In the genomic region with DNA sequence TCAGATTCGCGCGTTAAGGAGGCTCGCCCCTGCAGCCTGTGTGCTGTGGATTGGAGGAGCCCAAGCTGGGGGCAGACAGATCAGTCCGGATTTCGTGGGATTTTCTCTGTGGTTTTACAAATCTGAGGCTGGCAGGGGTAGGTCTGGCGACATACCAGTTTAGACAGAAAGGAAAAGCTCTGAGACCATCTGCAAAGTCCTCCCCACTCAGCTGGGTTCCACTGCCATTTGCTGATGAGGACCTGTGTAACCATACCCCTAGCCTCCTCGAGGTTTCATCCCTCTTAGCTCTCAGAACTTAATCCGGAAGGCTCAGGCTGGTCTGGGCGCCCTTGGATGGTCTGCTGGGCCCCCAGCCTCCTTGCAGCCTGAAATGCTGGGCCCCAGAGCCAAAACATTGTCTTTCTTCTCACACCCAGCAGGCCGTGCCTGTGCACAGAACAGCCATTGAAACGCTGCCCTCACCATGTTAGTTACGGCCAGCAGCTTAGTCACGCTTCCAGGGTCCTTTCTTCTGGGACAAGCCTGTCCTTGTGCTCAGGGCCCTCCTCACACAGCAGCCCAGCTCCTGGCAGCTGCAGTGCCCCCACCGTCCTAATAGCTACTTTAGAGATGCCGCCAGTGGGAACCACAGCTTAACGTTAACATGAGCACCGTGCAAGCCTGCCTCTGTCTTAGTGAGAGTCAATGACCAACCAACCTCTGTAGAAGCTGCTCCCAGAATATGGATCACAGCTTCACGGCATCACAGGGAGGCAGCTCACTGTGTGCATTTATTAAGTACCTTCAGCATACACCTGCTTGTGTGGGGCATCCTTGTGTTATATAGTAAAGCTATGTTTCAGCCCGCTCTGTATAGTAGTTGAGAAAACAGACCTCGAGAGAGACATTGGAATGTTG, we compare ENCODE assay signal across 8 mouse cellular contexts. TPM values are rescaled to one million over a fixed set of nuclear protein-coding genes. Genes with fewer than 3 reads are reported as not detected.
DNase-seq lines count a peak whose midpoint lies in the region; ATAC-seq lines count a peak whose summit lies in the region.

No protein-coding gene starts in this region.

- H3K4me3 ChIP-seq in hindbrain, embryonic 14.5 days (replicated peaks; ENCODE audit: low read length) = no peak overlapping the region
- H3K4me3 ChIP-seq in limb, embryonic 15.5 days = no peak overlapping the region
- no peak overlapping the region for H3K4me3 ChIP-seq in heart, embryonic 12.5 days
- H3K4me3 ChIP-seq in kidney, embryonic 14.5 days (ENCODE audit: low read length) = no peak overlapping the region

- no peaks in the 10 kb centered on the region for H3K27me3 ChIP-seq in hindbrain, embryonic 14.5 days (ENCODE audit: control insufficient read depth, insufficient read depth, low read length)
- peaks cover 16% of the 10 kb centered on the region for H3K27me3 ChIP-seq in limb, embryonic 15.5 days
- peaks cover 16% of the 10 kb centered on the region for H3K27me3 ChIP-seq in heart, embryonic 12.5 days (replicated peaks)
- peaks cover under 1% of the 10 kb centered on the region; the same call in 1 of the 2 replicates for H3K27me3 ChIP-seq in kidney, embryonic 14.5 days (ENCODE audit: control insufficient read depth, insufficient read depth, low read length)

- 13% methylated on average over 21 of the region's 21 CpGs for WGBS in hindbrain, embryonic 14.5 days
- WGBS in limb, embryonic 15.5 days = 49% methylated on average over 21 of the region's 21 CpGs
- WGBS in heart, embryonic 12.5 days = 44% methylated on average over 21 of the region's 21 CpGs
- 47% methylated on average over 21 of the region's 21 CpGs for WGBS in kidney, embryonic 14.5 days

- H3K9me3 ChIP-seq in hindbrain, embryonic 14.5 days (ENCODE audit: control insufficient read depth, low read length) = no peaks in the 10 kb centered on the region
- no peaks in the 10 kb centered on the region for H3K9me3 ChIP-seq in limb, embryonic 15.5 days
- no peaks in the 10 kb centered on the region for H3K9me3 ChIP-seq in heart, embryonic 12.5 days (replicated peaks)
- no peaks in the 10 kb centered on the region for H3K9me3 ChIP-seq in kidney, embryonic 14.5 days (ENCODE audit: control insufficient read depth, low read length)

- peaks cover 10% of the 10 kb centered on the region; the same call in 1 of the 2 replicates for H3K36me3 ChIP-seq in hindbrain, embryonic 14.5 days (replicated peaks; ENCODE audit: control insufficient read depth, insufficient read depth)
- H3K36me3 ChIP-seq in limb, embryonic 15.5 days = no peaks in the 10 kb centered on the region
- no peaks in the 10 kb centered on the region for H3K36me3 ChIP-seq in heart, embryonic 12.5 days
- no peaks in the 10 kb centered on the region for H3K36me3 ChIP-seq in kidney, embryonic 14.5 days (ENCODE audit: control insufficient read depth, insufficient read depth, low read length)

- peaks cover 70% of the 10 kb centered on the region for H3K4me1 ChIP-seq in hindbrain, embryonic 14.5 days (replicated peaks; ENCODE audit: control insufficient read depth, insufficient read depth, low read length)
- H3K4me1 ChIP-seq in limb, embryonic 15.5 days = 0 out of 2 replicates have a peak, but pooled peaks cover 3% of the 10 kb centered on the region
- H3K4me1 ChIP-seq in heart, embryonic 12.5 days (replicated peaks) = no peaks in the 10 kb centered on the region
- H3K4me1 ChIP-seq in kidney, embryonic 14.5 days (ENCODE audit: control insufficient read depth, insufficient read depth, low read length) = no peaks in the 10 kb centered on the region

- peak overlapping the region; percentile 38 for H3K4me2 ChIP-seq in hindbrain, embryonic 14.5 days (replicated peaks)
- H3K4me2 ChIP-seq in limb, embryonic 15.5 days = no peak overlapping the region
- H3K4me2 ChIP-seq in heart, embryonic 12.5 days = no peak overlapping the region
- no peak overlapping the region for H3K4me2 ChIP-seq in kidney, embryonic 14.5 days (replicated peaks; ENCODE audit: low read depth, low read length)

- DNase-seq in adrenal gland, postnatal 10 days = peak; percentile 65
- peak; percentile 73 for DNase-seq in embryo, embryonic 9.5 days (ENCODE audit: extremely low spot score)
- peak; percentile 76 for DNase-seq in hindbrain, embryonic 14.5 days (ENCODE audit: low spot score)
- peak; percentile 42 for DNase-seq in right cerebral cortex, postnatal 4 days
- DNase-seq in heart, adult 18-20 months = no peak

- peak; percentile 89 for ATAC-seq in hindbrain, embryonic 14.5 days (ENCODE audit: low FRiP score)
- ATAC-seq in limb, embryonic 15.5 days (ENCODE audit: insufficient number of reproducible peaks, low FRiP score, low TSS enrichment, low read depth) = peak; percentile 28; the same call in 1 of the 2 replicates
- no peak for ATAC-seq in heart, embryonic 12.5 days (ENCODE audit: insufficient number of reproducible peaks, low FRiP score)
- no peak for ATAC-seq in kidney, embryonic 14.5 days (ENCODE audit: low FRiP score, low TSS enrichment)

- peak overlapping the region; percentile 28; the same call in 1 of the 2 replicates for H3K9ac ChIP-seq in hindbrain, embryonic 14.5 days
- no peak overlapping the region for H3K9ac ChIP-seq in limb, embryonic 15.5 days
- no peak overlapping the region for H3K9ac ChIP-seq in heart, embryonic 12.5 days
- no peak overlapping the region for H3K9ac ChIP-seq in kidney, embryonic 14.5 days (ENCODE audit: low read depth, low read length)

- H3K27ac ChIP-seq in hindbrain, embryonic 14.5 days = peak overlapping the region; percentile 88
- H3K27ac ChIP-seq in limb, embryonic 15.5 days = no peak overlapping the region
- H3K27ac ChIP-seq in heart, embryonic 12.5 days (ENCODE audit: poor library complexity, severe bottlenecking) = no peak overlapping the region
- H3K27ac ChIP-seq in kidney, embryonic 14.5 days (ENCODE audit: low read depth, low read length) = no peak overlapping the region

RNA-seq across cellular contexts. Expression of a gene that starts 8.7 kb away (rescaled TPM):
- total RNA-seq in adrenal gland, postnatal 10 days (2021) = 1 to 10 TPM; 6.7 to 10.0 TPM
- 55.1 and 61.2 TPM in 2 replicates for polyA plus RNA-seq in hindbrain, embryonic 14.5 days (2014; fragmentation: Nextera tagmentation; extraction: Ambion mirVana)
- 3.2 and 4.0 TPM in 2 replicates for polyA plus RNA-seq in limb, embryonic 15.5 days (2015; fragmentation: Nextera tagmentation; extraction: Ambion mirVana)
- polyA plus RNA-seq in heart, embryonic 12.5 days (2016; fragmentation: Nextera tagmentation; extraction: Ambion mirVana) = 3.1 and 4.2 TPM in 2 replicates
- polyA plus RNA-seq in kidney, embryonic 14.5 days (2014; fragmentation: Nextera tagmentation; extraction: Ambion mirVana) = 5.6 and 7.8 TPM in 2 replicates
- total RNA-seq in heart, adult 18-20 months (2021) = 1 to 10 TPM; 6.7 to 7.2 TPM

Comparison
In these comparisons a context has a peak if more than half of its experiments do, and no peak if none do; other contexts are left out.
1. DNase-seq: peak in adrenal gland, postnatal 10 days (single experiment), embryo, embryonic 9.5 days (single experiment), hindbrain, embryonic 14.5 days (single experiment) and right cerebral cortex, postnatal 4 days (single experiment); none in heart, adult 18-20 months (0 of 2).
2. ATAC-seq: peak in hindbrain, embryonic 14.5 days (single experiment) and limb, embryonic 15.5 days (single experiment); none in heart, embryonic 12.5 days (single experiment) and kidney, embryonic 14.5 days (single experiment).